Mouse (Mus musculus) E14TG2a.4 (cell line): ENCODE measurements around the gene Traf4.

Experiments
- CTCF ChIP-seq: conservative IDR thresholded peaks from 2 replicates; pipeline ENCODE4 v1.5.1; 2014; ENCODE audit warnings: low read length
- POU5F1 ChIP-seq: IDR thresholded peaks from 2 replicates; pipeline ENCODE4 v1.6.1; 2014; ENCODE audit warnings: low read length, borderline replicate concordance

DNA sequence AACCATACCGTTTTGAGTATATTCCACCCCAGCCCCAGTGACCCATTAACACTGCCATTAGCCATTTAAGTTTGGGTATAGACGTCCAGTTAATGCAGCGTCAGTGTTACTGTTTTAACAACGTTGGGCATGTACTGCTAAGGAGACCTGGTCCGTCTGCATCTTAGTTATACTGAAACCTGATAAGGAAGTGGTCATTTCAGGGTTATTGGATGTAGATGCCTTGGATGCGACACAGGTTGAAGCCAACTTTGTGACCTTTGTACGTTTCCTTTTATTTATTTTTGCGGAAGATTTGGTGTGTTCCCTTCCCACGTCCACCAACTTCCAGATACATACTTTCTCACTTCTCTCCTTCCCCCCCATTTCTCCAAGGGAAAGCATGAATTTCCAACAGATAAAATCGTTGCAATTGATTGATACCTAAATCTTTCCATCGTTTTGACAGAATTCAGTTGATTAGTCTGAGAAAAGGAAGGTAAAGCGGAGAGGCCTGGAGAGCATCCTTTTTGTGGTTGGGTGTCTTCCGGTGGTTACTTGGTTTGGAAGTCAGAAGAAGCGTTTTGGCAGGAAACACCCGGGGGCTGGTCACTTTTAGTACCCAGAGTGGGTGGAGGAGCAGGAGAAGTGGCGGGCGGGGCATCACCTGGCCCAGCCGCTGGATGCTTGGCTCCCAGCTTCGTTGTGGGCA, 50.6 kb downstream of the Traf4 start:
- TF ChIP-seq CTCF (no peak), POU5F1 (no peak)
